ENCODE assay signal across 11 mouse cellular contexts in the genomic region with DNA sequence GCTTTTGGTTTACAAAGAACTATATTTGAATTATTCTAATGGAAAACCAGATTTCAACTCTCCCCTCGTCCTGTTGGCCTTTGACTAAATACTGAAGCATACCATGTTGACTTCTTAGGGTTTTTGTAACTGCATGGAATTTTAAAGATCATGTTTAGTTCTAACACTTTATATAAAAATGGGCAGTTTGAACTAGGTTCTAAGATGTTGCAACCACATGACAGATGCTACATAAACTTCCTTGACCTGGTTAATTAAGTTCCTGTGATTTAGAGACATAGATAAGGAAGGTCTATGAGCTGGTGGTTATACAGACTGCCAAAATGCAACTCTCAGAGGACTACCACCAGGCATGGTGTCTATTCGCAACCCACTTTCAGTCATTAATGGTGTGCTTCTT. TPM values are rescaled to one million over a fixed set of nuclear protein-coding genes. Genes with fewer than 3 reads are reported as not detected.
DNase-seq lines count a peak whose midpoint lies in the region; ATAC-seq lines count a peak whose summit lies in the region.
"Had no signal": no experiment of that assay in that cellular context is flagged by ENCODE, and none has a peak within 500 bp of the region (broad histone marks: within the 10 kb centered on the region; RNA-seq: fewer than 3 reads in every experiment).

No protein-coding gene starts in this region.

- H3K36me3 ChIP-seq in erythroblast, embryonic 14.5 days (ENCODE audit: control insufficient read depth): peaks cover 69% of the 10 kb centered on the region
- no peaks in the 10 kb centered on the region for H3K36me3 ChIP-seq in kidney, embryonic 16.5 days (ENCODE audit: insufficient read depth, low read length)
- no peaks in the 10 kb centered on the region for H3K36me3 ChIP-seq in midbrain, embryonic 16.5 days (ENCODE audit: control insufficient read depth, insufficient read depth, low read length)

- H3K4me1 ChIP-seq in erythroblast, embryonic 14.5 days (ENCODE audit: control insufficient read depth): peaks cover 79% of the 10 kb centered on the region
- H3K4me1 ChIP-seq in kidney, embryonic 16.5 days (ENCODE audit: insufficient read depth, low read length): peaks cover 34% of the 10 kb centered on the region
- H3K4me1 ChIP-seq in midbrain, embryonic 16.5 days (ENCODE audit: control insufficient read depth, insufficient read depth, low read length): no peaks in the 10 kb centered on the region

- H3K9ac ChIP-seq in kidney, embryonic 16.5 days (replicated peaks; ENCODE audit: low read length): no peak overlapping the region
- no peak overlapping the region for H3K9ac ChIP-seq in midbrain, embryonic 16.5 days (ENCODE audit: low read depth, low read length)
- H3K9ac ChIP-seq: forebrain, embryonic 13.5 days had no signal

- peak overlapping the region; percentile 100 for H3K4me3 ChIP-seq in erythroblast, embryonic 14.5 days (replicated peaks)
- H3K4me3 ChIP-seq in kidney, embryonic 16.5 days (ENCODE audit: low read length): peak overlapping the region; percentile 87
- H3K4me3 ChIP-seq in midbrain, embryonic 16.5 days (ENCODE audit: low read depth, low read length): peak overlapping the region; percentile 84
- H3K4me3 ChIP-seq: forebrain, embryonic 13.5 days had no signal

- peaks cover 24% of the 10 kb centered on the region for H3K27me3 ChIP-seq in erythroblast, embryonic 14.5 days (ENCODE audit: control insufficient read depth)
- H3K27me3 ChIP-seq in kidney, embryonic 16.5 days (ENCODE audit: insufficient read depth, low read length): no peaks in the 10 kb centered on the region
- H3K27me3 ChIP-seq in midbrain, embryonic 16.5 days (ENCODE audit: control insufficient read depth, insufficient read depth, low read depth, low read length): no peaks in the 10 kb centered on the region

- ATAC-seq in erythroblast, adult 5-6 weeks (replicated peaks; ENCODE audit: low FRiP score, poor library complexity, severe bottlenecking): no peak
- ATAC-seq in kidney, embryonic 16.5 days (ENCODE audit: low FRiP score, low TSS enrichment): no peak
- ATAC-seq in midbrain, embryonic 16.5 days: no peak
- ATAC-seq: forebrain, embryonic 13.5 days had no signal

- 85% methylated on average over 2 of the region's 2 CpGs for WGBS in kidney, embryonic 16.5 days
- WGBS in midbrain, embryonic 16.5 days: 95% methylated on average over 2 of the region's 2 CpGs

- H3K27ac ChIP-seq in kidney, embryonic 16.5 days (ENCODE audit: low read length): no peak overlapping the region
- H3K27ac ChIP-seq in midbrain, embryonic 16.5 days (ENCODE audit: low read length): no peak overlapping the region
- H3K27ac ChIP-seq: forebrain, embryonic 13.5 days; kidney, postnatal 0 days had no signal

- peak overlapping the region; percentile 91 for H3K4me2 ChIP-seq in kidney, embryonic 16.5 days (replicated peaks; ENCODE audit: low read depth, low read length)
- peak overlapping the region; percentile 99 for H3K4me2 ChIP-seq in midbrain, embryonic 16.5 days (ENCODE audit: low read length)

- no peak for DNase-seq in kidney, adult 9 months
- peak; percentile 29 for DNase-seq in induced T-regulatory cell, adult 2 months (ENCODE audit: low read depth)
- no peak for DNase-seq in cerebellum, adult 9-11 months
- no peak for DNase-seq in adrenal gland, adult (ENCODE audit: inconsistent age in 2 of 2, low spot score in 1 of 2)
- DNase-seq: spleen, adult 18-20 months had no signal

- no peaks in the 10 kb centered on the region for H3K9me3 ChIP-seq in erythroblast, embryonic 14.5 days (ENCODE audit: control insufficient read depth, low read length)
- H3K9me3 ChIP-seq in kidney, embryonic 16.5 days (ENCODE audit: low read length): no peaks in the 10 kb centered on the region
- no peaks in the 10 kb centered on the region for H3K9me3 ChIP-seq in midbrain, embryonic 16.5 days (replicated peaks; ENCODE audit: control insufficient read depth, low read length, poor library complexity, severe bottlenecking)
- H3K9me3 ChIP-seq: forebrain, embryonic 13.5 days had no signal

RNA-seq across cellular contexts. Expression of a gene that starts 4.1 kb away (rescaled TPM):
- 3.1 and 4.1 TPM in 2 replicates for polyA plus RNA-seq in erythroblast, embryonic 14.5 days (2012)
- 127 and 129 TPM in 2 replicates for total RNA-seq in erythroblast, adult 5-6 weeks (2015; ENCODE audit: low replicate concordance)
- 163 and 164 TPM in 2 replicates for total RNA-seq in erythroblast, adult 5-6 weeks (2017; ENCODE audit: low replicate concordance)
- 6.5 and 8.4 TPM in 2 replicates for polyA plus RNA-seq in kidney, embryonic 16.5 days (2015; fragmentation: Nextera tagmentation; extraction: Ambion mirVana)
- 4.0 and 4.7 TPM in 2 replicates for polyA plus RNA-seq in midbrain, embryonic 16.5 days (2015; fragmentation: Nextera tagmentation; extraction: Ambion mirVana)
